Mouse (Mus musculus) ZHBTc4 (cell line): Measurements from ENCODE around the gene Hnrnpu.

Experiments used
- DNase-seq: peaks from one replicate; pipeline ENCODE4 v3.0.0-alpha.2; 2011; ENCODE audit warnings: low read depth, low spot score

Gene Hnrnpu

DNA sequence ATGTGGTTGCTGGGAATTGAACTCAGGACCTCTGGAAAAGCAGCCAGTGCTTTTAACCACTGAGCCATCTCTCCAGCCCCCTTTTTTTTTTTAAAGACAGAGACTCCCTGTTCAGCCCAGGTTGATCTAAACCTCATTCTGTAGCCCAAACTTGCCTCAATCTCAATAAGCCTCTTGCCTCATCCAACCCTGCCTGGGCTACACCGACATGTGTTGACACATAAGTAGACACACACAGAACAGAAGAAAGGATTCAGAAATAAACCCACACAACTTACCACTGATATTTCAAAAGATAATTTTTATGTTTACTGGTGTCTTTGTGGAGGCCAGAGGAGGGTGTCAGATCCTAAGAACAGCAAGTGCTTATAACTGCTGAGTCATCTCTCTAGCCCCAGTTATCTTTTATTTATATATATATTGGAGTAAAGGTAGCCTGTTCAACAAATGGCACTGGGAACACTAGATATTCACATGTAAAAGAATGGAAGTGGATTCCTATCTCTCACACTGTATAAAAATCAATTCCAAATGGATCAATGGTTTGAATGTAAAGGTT, 24.5 kb downstream of the Hnrnpu start:
- no peak for DNase-seq

DNA sequence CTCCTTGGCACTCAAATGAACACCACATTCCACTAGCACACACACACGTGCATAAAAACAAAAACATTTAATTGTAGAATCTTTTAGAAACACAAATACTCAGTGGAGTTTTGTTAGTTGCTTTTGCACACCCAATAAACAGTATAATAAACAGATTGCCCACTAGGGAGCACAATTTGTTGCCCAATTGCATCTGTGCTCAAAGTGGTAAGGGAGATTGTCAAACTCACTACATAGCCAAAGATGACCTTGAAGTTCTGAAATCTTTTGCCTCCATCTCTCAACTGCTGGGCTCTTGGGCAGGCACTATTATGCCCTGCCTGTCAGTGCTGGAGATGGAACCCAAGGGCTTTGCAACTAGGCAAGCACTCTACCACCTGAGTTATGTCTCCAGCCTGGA, 27.5 kb downstream of the Hnrnpu start:
- peak; percentile 70 for DNase-seq

DNA sequence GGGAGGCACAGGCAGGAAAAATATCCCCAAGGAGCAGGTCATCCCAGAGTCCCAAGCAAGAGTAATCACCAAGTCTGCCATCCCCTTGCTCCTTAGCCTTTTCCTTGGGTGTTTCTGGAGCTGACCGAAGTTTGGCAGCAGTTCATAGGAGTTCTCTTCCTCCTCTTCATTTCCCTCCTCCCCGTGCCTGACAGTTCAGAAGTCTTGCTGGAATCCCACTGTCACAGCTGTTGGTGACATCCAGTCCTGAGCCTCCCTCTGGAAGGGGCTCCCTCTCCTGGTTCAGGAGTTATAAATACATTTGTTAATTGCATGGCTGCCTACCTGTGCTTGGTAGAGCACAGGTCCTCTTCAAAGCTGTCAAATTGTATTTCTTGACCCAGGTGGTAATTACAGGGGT, 28.1 kb downstream of the Hnrnpu start:
- DNase-seq, result no peak

DNA sequence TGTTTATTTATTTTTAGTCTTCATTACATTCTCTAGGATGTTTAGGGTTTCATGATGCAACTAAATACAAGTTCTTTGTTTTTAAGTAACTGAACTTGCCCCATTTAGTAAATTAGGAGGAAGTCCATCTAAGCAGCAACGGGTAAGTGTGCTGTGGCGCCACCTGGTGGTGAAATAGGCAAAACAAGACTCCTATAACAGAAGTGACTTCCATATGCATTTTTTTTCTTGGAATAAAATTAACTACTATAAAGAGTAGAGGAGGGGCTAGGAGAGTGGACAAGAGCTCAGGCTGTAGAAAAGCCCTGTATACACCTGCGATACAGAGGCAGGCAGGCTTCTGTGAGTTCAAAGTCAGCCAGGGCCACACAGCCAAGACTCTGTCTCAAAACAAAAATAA, 34.2 kb downstream of the Hnrnpu start:
- DNase-seq, result peak; percentile 77

DNA sequence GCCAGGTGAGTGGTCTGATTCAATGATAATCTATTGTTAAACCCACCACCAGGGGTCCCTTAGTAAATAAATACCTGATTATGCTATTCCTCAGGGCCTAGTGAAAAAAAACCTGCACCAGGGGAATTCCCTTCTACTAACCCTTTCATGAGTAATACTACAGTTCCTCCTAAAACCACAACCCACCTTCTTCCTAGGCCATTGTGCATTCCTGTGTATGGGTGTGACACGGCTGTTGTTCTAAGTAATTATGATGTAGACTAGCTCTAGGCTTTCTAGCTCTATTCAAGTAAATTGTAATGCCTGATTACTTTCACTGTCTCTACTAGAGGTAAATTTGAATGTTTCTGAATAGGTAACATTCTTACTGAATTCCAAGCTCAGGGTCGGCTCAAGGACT, 36.3 kb downstream of the Hnrnpu start:
- peak; percentile 68 for DNase-seq

DNA sequence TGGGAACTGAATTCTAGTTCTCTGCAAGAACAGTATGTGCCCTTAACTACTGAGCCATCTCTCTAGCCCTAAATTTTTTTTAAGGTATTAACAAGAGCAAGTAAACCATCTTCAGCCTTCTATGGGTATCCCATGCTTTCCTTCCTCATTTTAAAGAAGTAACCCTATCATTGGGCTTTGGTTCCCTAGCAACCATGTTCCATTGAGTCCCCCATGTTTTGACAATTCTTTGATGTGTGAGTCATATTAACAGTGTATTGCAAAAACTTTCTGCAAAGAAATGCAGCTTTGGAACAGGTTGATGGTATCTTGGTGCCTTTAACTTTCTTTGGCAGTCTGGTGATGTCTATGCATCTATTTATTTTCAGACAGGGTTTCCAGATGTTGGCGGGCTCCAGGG, 43.5 kb downstream of the Hnrnpu start:
- no peak for DNase-seq

DNA sequence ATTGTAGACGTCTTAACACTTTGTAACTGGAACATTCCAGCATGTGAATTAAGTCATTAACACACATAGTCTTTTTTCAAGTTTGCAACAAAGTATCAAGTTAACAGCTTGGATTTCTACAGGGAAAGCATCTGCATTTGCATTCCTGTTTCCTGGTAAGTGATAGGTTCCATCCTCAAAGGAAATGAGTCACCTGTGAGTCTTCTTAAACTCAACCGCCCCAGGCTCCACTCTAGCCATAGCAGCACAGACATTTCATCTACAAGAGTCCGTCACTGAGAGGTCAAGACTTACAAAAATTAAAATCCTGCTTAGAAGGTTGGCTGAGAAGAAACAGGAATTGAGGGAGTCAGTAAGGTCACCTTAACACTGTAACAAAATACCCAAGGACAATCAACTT, 45.9 kb downstream of the Hnrnpu start:
- no peak for DNase-seq

DNA sequence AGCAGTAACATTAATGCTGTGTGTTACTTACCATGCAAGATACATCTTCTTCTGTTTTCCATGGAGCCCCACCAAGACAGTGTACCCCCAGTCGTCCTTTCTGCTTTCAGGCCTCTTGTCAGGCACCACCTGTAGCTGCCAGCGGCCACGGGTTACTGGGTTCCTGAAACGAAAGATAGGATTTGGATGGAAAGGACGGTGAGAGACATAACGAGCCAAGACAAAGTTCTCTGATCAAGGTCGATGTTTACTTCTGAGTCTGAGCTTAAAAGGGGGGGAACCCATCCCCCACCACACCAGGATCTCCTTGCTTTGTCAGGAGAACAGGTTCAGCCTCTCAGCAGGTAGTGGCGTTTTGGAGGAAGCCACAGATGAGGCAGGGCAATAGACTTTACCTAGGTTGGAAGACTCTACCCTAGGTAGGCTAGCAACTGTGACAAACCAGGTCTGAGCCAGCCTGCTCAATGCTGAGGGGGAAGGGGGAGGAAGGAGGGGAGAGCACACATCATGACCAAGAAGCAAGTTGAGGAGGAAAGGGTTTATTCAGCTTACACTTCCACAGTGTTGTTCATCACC, 49.9 kb downstream of the Hnrnpu start:
- no peak for DNase-seq

DNA sequence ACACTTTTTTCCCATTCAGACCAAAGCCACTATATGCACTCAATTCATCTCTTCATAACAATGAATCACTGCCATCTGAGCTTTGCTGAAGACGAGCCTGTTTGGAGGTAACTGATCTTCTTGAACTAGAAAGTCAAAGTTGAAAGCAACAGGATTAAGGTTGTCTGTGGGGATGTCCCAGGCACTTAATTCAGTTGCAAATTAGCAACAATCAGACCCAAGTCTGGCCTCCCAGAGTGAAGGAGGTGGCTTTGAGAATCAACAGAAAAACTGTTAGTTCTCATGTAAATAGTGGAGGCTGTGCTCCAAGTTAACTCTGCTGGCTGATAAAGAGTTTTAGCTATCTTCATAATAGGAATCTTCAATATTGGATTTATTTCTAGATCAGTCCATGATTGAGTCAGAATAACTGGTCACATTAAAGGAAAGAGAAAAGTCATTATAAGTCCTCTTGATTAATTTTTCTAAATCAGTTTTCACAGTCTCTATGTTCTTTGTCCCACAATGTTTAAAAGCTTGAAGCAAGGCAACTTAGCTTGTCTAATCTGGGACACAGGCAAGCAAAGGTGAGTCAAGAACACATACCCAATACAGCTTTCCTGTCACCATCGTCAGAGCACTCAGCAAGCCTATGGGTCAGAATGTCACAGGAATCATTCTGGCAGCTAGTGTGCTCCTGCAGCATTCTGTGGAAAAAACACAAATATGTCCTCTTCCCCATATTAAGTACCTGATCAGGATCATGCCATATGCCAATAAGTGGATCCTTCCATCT, 53.5 kb downstream of the Hnrnpu start:
- peak; percentile 61 for DNase-seq

DNA sequence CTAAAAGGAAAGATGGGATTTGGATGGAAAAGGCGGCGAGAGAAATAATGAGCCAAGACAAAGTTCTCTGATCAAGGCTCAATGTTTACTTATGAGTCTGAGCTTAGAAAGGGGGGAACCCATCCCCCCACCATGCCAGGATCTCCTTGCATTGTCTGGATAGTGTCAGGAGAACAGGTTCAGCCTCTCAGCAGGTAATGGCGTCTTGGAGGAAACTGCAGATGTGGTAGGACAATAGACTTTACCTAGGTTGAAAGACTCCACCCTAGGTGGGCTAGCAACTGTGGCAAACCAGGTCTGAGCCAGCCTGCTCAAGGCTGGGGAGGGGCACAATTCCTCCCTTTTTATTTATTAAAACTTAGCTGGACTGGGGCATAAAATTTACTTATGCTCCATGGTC, 54.3 kb downstream of the Hnrnpu start:
- DNase-seq, result peak; percentile 39

DNA sequence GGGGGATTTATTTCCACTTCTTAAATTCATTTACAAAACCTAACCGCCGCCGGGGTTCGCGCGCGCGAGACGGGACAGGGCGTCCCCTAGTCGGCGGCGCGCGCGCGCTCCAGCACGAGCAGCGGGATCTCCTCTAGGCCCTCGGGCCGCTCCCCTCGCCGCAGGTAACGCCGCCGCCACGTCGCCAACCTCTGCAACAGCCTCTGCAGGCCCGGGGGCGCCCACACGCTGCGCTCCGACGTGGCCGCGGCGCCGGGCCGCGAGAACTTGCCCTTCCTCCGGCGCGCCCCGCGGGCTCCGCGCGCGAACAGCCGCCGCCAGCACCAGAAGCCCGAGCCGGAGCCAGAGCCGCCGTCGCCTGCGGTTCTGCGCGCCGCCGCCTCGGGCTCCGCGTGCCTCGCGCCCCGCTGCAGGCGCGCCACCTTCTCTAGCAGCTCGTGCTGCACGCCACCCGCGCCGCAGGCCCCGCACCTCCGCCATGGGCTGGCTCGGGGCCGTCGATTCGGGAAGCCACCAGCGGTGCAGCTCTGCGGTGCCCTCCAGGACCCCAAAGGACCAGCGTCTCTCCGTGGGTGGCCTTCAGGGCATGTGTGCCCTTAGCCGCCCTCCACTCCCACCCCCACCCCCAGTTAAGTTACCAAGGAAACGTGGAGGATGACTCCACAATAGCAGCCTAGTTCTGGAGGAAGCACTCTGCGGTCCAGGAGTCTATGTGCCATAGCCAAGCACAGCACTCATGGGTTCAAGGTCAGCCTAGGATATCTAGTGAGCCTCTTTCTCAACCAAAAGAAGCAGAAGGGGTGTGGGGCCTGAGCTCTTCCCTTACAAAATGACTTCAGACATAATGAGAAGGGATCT, 61.3 kb downstream of the Hnrnpu start:
- DNase-seq, result peak; percentile 89

DNA sequence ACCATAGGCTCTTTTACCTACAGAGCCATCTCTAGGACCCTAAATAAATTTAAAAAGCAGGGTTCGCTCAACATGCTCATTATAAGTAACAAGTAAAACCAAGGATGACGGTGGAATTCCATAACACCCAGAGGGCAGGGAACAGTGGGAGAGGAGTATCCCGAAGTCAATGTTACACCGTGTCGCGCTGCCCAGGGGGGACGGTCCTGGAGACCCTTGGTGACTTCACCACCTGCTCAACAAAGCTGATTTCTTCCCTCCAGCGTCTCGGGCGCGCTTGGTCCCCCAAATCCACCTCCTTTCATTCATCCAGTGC, 61.9 kb downstream of the Hnrnpu start:
- DNase-seq, result no peak

DNA sequence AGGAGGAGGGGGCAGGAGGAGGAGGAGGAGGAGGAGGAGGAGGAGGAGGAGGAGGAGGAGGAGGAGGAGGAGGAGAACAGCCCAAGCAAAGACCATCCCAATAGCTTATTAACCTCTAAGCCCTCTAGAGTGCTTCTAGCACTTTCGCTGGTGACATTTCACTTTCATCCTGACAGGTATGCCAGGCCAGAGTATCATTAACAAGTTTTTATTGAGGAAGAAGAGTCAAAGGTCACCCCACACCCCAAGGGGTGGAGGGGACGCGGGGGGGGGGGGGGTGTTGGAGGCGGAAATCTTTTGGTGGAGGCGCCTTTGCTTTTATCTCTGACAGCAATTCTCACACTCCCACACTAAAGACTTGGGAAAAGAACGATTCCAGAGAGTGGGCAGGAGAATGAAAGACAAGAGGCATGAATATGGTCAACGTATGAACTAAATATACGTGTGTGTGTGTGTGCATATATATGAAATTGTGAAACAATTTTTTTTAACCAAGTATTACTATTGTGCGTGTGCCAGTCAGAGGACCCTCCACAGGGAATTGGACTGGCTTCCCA, 62.3 kb downstream of the Hnrnpu start:
- DNase-seq, result no peak
